Comparison of ENCODE assay signal across 8 mouse cellular contexts in the genomic region with DNA sequence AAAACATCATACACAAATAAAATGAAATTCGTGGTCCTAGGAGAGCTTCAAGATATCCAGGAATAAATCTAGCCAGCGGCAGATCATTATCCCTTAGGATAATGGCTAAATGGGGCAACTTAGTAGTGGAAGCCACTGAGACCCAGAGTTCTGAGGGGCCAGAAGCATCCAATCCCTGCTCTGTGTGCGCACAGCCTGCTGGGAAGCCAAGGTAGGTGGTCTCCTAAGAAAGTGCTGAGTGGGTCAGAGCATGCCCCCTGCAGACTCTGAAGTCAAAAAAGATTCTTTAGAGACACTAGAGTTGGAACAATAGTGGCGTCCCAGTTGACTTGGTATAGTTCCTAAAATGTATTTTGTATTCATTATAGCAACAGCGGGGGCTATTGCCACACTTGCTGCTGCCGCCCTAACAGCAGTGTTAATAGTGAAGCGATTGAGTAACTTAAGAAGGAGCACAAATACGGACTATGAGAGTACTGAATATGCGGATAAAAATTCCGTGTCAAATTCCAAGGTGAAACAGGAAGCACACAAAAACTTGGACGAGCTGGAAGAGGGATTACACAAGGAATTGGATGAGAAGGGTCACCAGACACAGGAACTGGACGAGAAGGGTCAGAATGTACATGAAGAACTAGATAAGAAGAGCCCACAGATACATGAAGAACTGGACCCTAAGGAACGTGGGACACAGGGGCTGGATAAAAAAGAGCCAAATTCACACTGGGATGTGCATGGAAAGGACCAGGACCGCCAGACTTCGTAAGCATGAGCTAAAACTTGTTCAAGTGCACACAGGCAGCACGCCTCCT. TPM values are rescaled to one million over a fixed set of nuclear protein-coding genes. Genes with fewer than 3 reads are reported as not detected.
DNase-seq lines count a peak whose midpoint lies in the region; ATAC-seq and TF ChIP-seq lines count a peak whose summit lies in the region.

Hspa4l (plus strand) TSS at position 472 of the 812 bp plus-strand sequence.

- 38% methylated on average over 16 of the region's 16 CpGs for WGBS in kidney, adult 2 months
- WGBS in forebrain, embryonic 10.5 days, result 18% methylated on average over 16 of the region's 16 CpGs
- 14% methylated on average over 16 of the region's 16 CpGs for WGBS in hindbrain, postnatal 0 days
- 26% methylated on average over 16 of the region's 16 CpGs for WGBS in lung, adult 2 months
- 16% methylated on average over 16 of the region's 16 CpGs for WGBS in olfactory bulb, adult 2 months

- no peaks in the 10 kb centered on the region for H3K9me3 ChIP-seq in forebrain, embryonic 10.5 days
- H3K9me3 ChIP-seq in hindbrain, postnatal 0 days (ENCODE audit: low read length), result no peaks in the 10 kb centered on the region

- ATAC-seq in hindbrain, postnatal 0 days, result no peak

- no peak for TF ChIP-seq POLR2A in kidney, adult 2 months (IDR thresholded peaks at IDR 0.05; ENCODE audit: low read depth, low read length)
- no peak for TF ChIP-seq POLR2A in lung, adult 2 months (IDR thresholded peaks at IDR 0.05; ENCODE audit: borderline replicate concordance, extremely low read depth, low read depth, low read length)
- TF ChIP-seq POLR2A in olfactory bulb, adult 2 months (IDR thresholded peaks at IDR 0.05; ENCODE audit: insufficient read depth, low read depth, low read length), result no peak

- no peaks in the 10 kb centered on the region for H3K36me3 ChIP-seq in kidney, adult 2 months (ENCODE audit: control insufficient read depth, insufficient read depth, low read length)
- no peaks in the 10 kb centered on the region for H3K36me3 ChIP-seq in forebrain, embryonic 10.5 days (replicated peaks)
- H3K36me3 ChIP-seq in hindbrain, postnatal 0 days (ENCODE audit: insufficient read depth, low read length), result no peaks in the 10 kb centered on the region

- H3K9ac ChIP-seq in hindbrain, postnatal 0 days (replicated peaks; ENCODE audit: low read length), result peak within 1 kb of the TSS; percentile 85

- peak within 1 kb of the TSS; percentile 99 for H3K4me3 ChIP-seq in kidney, adult 2 months (ENCODE audit: insufficient read depth, low read depth, low read length)
- H3K4me3 ChIP-seq in forebrain, embryonic 10.5 days, result peak within 1 kb of the TSS; percentile 90
- peak within 1 kb of the TSS; percentile 90 for H3K4me3 ChIP-seq in hindbrain, postnatal 0 days (ENCODE audit: low read length)
- H3K4me3 ChIP-seq in lung, adult 2 months (replicated peaks; ENCODE audit: extremely low read depth, low read depth, low read length), result peak within 1 kb of the TSS; percentile 82
- peak within 1 kb of the TSS; percentile 79 for H3K4me3 ChIP-seq in olfactory bulb, adult 2 months (ENCODE audit: insufficient read depth, low read depth, low read length)

- no peaks in the 10 kb centered on the region for H3K27me3 ChIP-seq in kidney, adult 2 months (replicated peaks; ENCODE audit: control insufficient read depth, insufficient read depth, low read length)
- peaks cover 7% of the 10 kb centered on the region; the same call in 1 of the 2 replicates for H3K27me3 ChIP-seq in forebrain, embryonic 10.5 days (ENCODE audit: poor library complexity, severe bottlenecking)
- H3K27me3 ChIP-seq in hindbrain, postnatal 0 days (ENCODE audit: insufficient read depth, low read length), result no peaks in the 10 kb centered on the region

- peak within 1 kb of the TSS; percentile 94 for H3K4me2 ChIP-seq in hindbrain, postnatal 0 days (ENCODE audit: low read depth, low read length)

- H3K4me1 ChIP-seq in kidney, adult 2 months (ENCODE audit: control insufficient read depth, insufficient read depth, low read length), result peaks cover 3% of the 10 kb centered on the region; the same call in 1 of the 2 replicates
- peaks cover 33% of the 10 kb centered on the region for H3K4me1 ChIP-seq in forebrain, embryonic 10.5 days
- 0 out of 2 replicates have a peak, but pooled peaks cover 5% of the 10 kb centered on the region for H3K4me1 ChIP-seq in hindbrain, postnatal 0 days (ENCODE audit: insufficient read depth, low read length)
- H3K4me1 ChIP-seq in lung, adult 2 months (ENCODE audit: control insufficient read depth, insufficient read depth, low read length), result peaks cover 7% of the 10 kb centered on the region
- H3K4me1 ChIP-seq in olfactory bulb, adult 2 months (ENCODE audit: control insufficient read depth, insufficient read depth, low read length), result peaks cover 2% of the 10 kb centered on the region; the same call in 1 of the 2 replicates

- TF ChIP-seq CTCF in kidney, adult 2 months (conservative IDR thresholded peaks at IDR 0.05; ENCODE audit: insufficient read depth, insufficient read length, low read depth, low read length), result no peak
- TF ChIP-seq CTCF in hindbrain, postnatal 0 days (IDR thresholded peaks at IDR 0.05; ENCODE audit: low read depth), result no peak
- TF ChIP-seq CTCF in lung, adult 2 months (IDR thresholded peaks at IDR 0.05; ENCODE audit: insufficient read depth, low read length), result no peak
- TF ChIP-seq CTCF in olfactory bulb, adult 2 months (IDR thresholded peaks at IDR 0.05; ENCODE audit: insufficient read depth, low read depth, low read length), result no peak

- no peak for DNase-seq in kidney, adult 2 months
- no peak for DNase-seq in kidney, adult 9 months
- no peak for DNase-seq in adrenal gland, postnatal 10 days
- DNase-seq in forebrain, embryonic 10.5 days (ENCODE audit: extremely low spot score, low spot score), result peak; percentile 25
- DNase-seq in hindbrain, postnatal 0 days (ENCODE audit: low spot score), result peak; percentile 9
- no peak for DNase-seq in lung, adult 2 months
- no peak for DNase-seq in right cerebral cortex, postnatal 4 days

- peak within 1 kb of the TSS; percentile 72 for H3K27ac ChIP-seq in kidney, adult 2 months (ENCODE audit: insufficient read depth, low read depth, low read length)
- peak within 1 kb of the TSS; percentile 94 for H3K27ac ChIP-seq in forebrain, embryonic 10.5 days
- H3K27ac ChIP-seq in hindbrain, postnatal 0 days, result peak within 1 kb of the TSS; percentile 87
- H3K27ac ChIP-seq in olfactory bulb, adult 2 months (ENCODE audit: insufficient read depth, low read depth, low read length), result peak within 1 kb of the TSS; percentile 64

RNA-seq across cellular contexts. Expression of gene Hspa4l, which starts in this region (rescaled TPM):
- polyA plus RNA-seq in kidney, adult 2 months (2012; rRNA removed), result 6.5 and 8.1 TPM in 2 replicates
- total RNA-seq in adrenal gland, postnatal 10 days (2021), result 10 to 100 TPM; 19.6 to 27.2 TPM
- polyA plus RNA-seq in forebrain, embryonic 10.5 days (2016; fragmentation: Nextera tagmentation; extraction: Ambion mirVana), result 49.6 and 58.9 TPM in 2 replicates
- total RNA-seq in hindbrain, postnatal 0 days (2014; rRNA removed), result 28.5 and 54.8 TPM in 2 replicates
- 56.6 TPM in 2 replicates for polyA plus RNA-seq in hindbrain, postnatal 0 days (2015; fragmentation: Nextera tagmentation; extraction: Ambion mirVana)
- 14.5 and 24.6 TPM in 2 replicates for polyA plus RNA-seq in lung, adult 2 months (2012; rRNA removed)
- 286 TPM in 1 of 2 replicates, not detected in the other for polyA plus RNA-seq in olfactory bulb, adult 2 months (2012; ENCODE audit: insufficient read depth, insufficient read length, low replicate concordance, missing spikeins)

Comparison
In these comparisons a context has a peak if more than half of its experiments do, and no peak if none do; other contexts are left out.
1. DNase-seq: peak in forebrain, embryonic 10.5 days (single experiment) and hindbrain, postnatal 0 days (single experiment); none in kidney, adult 2 months (single experiment), kidney, adult 9 months (single experiment), adrenal gland, postnatal 10 days (single experiment), lung, adult 2 months (single experiment) and right cerebral cortex, postnatal 4 days (single experiment).
2. Peak in every context shown above with its lines, with median percentiles within 50 percentile points of each other: H3K27ac ChIP-seq and H3K4me3 ChIP-seq.